Mouse (Mus musculus): ENCODE results near the gene Cyp2g1. TPM values are rescaled to one million over a fixed set of nuclear protein-coding genes. Genes with fewer than 3 reads are reported as not detected.
"Not testable (repeated sequence)": the region's sequence is repeated elsewhere in the genome, so short reads cannot be mapped to it uniquely, and the experiment has no call there.

Cyp2g1 gene
- total RNA-seq (2022) = not detected

DNA sequence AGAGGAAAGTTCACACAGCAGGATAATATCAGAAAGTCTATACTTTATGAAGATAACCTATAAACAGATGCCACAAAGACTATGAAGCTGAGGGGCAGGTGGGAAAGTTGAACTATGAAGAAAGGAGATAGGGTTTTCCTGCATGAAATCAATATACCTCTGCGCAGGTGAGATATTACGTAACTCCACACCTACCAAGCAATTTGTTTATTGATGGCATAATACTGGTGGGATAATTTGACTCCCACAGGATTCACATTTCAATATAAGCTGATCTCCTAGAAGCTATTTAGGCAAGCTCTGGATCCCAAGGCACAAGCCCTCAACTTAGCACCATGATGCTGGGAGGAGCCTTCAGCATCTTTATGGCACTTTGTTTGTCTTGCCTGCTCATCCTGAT is at the start of gene Cyp2g1:
Gene Cyp2g1 (plus strand): TSS at position 301 of the 400 bp plus-strand sequence.
- DNase-seq (ENCODE audit: low spot score in 2 of 2) = no peak

DNA sequence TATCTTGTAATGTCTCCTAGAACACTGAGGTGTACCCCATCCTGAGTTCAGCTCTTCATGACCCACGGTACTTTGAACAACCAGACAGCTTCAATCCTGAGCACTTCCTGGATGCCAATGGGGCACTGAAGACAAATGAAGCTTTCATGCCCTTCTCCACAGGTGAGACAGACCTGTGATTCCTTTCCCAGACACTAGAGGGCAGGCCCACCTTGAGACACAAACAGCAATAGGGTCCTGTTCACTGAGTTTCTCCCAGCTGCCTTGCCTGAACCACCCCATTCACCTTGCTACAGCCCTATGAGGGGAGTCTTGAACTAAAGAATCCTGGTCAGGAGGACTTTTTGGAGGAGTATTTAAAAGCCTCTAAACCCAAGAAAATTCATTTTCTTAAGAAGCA is 41.6 kb upstream of the Cyp2g1 start:
- DNase-seq (ENCODE audit: low spot score in 2 of 2) = no peak

DNA sequence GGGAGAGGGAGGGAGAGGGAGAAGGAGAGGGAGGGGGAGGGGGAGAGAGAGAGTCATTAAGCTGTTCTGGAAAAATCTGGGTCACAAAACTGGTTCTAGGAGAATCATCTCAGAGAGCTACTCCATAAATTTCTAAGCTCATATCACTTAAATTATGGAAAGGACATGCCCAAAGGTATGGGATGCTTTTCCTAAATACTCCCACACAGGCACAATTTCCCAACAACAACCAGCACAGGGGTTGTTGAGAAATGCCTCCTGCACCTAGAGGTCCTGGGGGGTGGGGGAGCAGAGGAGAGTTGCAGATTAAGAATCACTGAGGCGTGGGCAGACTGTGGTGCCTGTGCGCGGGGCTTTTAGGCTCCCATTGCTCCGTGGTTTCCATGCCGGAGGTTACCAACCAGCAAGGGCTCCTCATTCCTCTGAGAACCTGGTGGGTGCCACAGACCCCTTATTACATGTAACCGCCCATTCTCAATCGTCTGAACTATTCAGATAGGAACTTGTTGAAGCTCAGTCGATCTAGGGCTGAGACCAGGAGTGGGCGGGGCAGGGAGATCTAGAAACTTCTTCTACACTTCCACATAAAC is 38.7 kb upstream of the Cyp2g1 start:
- DNase-seq (ENCODE audit: low spot score in 2 of 2) = no peak

DNA sequence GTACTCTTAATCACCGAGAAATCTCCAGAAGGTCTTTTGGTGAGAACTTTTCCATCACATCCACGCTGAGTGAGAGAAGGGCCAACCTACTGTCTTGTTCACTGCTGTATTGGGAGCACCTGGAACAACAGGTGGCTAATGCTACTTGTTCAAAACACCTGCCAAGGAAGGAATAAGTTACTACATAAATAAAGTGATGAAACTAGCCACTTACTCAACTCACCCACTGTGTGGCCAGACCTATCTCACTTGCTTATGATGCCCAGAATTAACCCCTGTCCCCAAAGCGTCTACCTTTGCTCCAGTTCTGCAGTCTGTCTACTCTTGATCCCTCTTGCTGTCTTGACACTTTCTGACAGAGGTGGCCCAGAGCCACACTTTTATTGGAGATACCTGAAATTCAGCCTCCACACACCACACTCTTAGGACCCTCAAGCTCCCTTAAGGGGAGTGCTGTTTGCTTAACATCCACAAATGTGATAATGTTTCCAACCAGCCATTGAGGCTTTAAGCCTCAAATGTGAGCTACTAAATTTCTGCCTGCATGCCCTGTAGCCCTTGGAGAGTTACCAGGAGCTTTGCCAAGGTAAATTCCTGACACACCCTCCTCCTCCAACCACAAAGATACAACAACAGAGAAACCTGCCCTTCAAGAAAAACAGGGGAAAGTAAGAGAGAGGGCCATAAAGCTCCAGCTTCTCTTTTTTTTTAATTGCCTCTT is 35.7 kb upstream of the Cyp2g1 start:
- DNase-seq (ENCODE audit: low spot score in 2 of 2) = no peak

DNA sequence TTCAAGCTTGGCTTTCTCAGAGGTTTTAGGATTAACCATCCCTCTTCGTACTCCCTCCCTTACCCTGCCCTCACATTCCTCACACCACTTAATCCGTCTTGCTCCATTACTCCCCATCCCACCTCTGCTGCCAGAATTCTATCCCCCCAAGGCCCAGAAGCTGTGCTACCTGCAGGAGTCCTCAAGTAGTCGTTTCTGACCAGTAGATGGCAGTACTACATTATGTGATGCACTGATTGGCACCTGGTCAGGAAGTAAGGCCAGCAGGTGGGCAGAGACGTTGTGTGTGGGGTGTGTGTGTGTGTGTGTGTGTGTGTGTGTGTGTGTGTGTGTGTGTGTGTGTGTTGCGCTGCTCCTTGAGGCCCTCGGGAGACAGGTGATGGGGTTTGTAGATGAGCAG is 32.8 kb upstream of the Cyp2g1 start:
- DNase-seq (ENCODE audit: low spot score in 2 of 2) = no peak

DNA sequence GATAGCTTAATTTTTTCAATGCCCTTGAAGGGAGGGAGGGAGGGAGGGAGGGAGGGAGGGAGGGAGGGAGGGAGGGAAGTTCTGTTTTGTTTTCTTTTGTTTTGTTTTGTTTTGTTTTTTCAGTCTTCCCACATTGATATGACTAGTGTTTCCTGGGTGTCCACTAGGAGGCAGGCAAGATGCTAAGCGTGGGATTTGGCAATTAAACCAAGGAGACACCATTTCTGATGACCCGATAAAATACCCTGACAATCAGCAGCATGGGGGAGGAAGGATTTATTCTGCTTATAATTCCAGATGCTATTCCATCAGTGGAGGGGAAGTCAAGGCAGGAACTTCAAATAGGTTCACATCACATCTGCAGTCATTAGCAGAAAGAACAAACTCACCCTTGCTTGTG is 30.9 kb upstream of the Cyp2g1 start:
- no peak for DNase-seq (ENCODE audit: low spot score in 2 of 2)

DNA sequence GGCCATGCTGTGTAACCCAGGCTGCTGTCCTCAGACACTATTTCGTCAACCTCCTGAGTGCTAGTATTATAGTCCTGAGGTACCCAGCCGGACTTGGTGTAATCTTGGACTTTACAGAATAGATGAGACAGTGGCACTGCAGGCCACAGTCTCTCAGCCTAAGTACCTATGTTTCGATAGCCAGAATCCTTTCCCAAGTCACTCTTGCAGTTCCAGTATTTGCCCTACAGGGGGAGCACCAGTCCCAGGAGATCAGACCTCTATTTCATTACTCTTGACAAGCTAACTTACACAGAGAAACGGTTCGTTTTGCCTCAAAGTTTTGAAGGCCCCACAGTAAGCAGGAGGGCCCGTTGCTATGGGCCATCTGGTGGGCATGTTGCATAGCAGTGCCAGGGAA is 30.2 kb upstream of the Cyp2g1 start:
- DNase-seq (ENCODE audit: low spot score in 2 of 2) = peak in 1 of 2 experiments; percentile 18

DNA sequence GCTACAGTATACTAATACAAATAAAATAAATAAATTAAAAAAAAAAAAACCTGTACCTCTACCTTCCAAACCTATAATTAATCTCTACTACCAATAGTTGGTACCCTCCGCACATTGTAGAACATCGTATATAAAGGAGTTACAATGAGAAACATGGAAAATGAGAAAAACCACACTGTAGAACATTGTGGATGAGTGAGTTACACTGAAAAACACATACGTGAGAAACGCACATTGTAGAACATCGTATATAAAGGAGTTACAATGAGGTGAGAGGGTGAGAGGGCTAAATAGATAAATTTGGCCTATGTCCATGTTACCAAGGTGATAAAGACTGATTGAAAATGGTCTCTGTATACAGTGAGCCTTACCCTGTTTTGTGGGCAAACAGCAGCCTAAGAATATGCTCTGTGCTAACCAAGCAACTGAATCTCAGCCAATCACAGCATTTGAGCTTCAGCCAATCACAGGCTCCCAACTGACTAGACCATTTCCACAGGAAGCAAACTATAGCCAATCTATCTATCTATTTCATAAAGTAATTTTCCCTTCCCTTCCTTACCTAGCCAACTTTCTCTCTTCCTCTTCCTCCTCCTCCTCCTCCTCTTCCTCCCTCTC is 28.8 kb upstream of the Cyp2g1 start:
- DNase-seq (ENCODE audit: low spot score in 2 of 2) = no peak

DNA sequence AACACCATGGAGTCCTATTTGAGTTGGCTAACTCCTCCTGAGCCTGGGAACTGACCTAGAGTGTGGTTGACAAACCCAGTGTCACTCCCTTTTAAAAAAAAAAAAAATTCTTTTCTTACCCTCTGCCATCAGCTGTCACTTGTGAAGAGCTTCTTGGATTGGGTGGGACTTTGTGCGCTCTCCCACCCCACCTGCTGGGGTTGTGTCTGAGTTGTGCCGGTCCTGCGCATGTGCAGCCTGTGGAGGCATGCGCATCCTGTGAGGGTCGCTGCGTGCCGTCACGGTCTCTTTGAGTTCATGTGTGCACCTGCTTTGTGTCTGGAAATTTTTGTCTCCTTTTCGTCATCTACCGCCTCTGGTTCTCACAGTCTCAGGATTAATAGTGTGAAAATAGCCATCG is 28.2 kb upstream of the Cyp2g1 start:
- DNase-seq (ENCODE audit: low spot score in 2 of 2) = peak in 1 of 2 experiments; percentile 18

DNA sequence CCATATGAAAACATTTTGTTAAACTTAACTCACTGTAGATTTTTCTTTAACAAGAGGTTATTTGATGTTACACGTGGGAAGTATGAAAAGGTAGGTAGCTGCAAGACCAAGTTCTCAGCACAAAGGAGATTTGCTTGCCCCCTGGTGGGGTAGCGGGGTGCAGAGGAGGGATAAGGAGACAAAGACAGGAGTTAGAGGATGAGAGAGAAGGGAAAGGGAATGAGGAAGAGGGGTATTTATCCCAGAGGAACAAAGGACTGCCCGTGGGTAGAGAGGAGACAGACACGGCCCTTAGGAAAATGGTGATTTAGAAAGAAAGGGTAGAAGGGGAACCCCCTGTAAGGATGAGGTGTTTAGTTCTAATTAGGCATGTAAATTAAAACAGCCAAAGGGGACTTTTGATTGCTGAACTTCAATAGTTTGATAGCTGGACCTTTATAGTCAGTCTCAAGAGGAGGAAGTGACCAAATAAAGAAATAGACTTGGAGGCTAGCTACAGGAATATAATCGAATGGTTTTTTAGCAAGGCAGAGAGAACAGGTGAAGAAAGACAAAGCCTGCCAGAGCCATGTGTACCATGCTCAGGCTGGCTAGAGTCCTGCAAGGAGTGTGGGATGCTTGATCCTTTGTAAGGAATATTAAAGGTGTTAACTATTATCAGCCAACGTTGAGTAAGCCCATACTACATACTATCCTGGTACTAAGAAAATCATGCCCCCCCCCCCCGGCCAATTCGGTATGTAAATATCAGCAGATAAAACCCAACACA is 27.5 kb upstream of the Cyp2g1 start:
- no peak for DNase-seq (ENCODE audit: low spot score in 2 of 2)

DNA sequence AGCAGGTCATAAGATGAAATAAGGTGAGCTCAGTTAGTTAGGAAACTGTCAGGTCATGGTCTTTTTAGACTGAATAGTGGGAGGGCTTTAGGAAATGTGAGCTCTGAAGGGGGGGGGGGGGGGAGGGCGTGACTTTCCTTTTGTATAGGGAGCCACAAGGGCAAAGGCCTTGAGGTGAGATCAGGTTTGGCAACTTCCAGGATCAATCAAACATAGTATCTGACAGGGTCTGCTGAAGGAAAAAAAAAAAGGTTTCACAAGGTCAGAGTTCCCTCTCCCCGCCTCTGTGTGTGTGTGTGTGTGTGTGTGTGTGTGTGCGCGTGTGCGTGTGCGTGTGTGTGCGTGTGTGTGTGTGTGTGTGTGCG is 26.9 kb upstream of the Cyp2g1 start:
- no peak for DNase-seq (ENCODE audit: low spot score in 2 of 2)

DNA sequence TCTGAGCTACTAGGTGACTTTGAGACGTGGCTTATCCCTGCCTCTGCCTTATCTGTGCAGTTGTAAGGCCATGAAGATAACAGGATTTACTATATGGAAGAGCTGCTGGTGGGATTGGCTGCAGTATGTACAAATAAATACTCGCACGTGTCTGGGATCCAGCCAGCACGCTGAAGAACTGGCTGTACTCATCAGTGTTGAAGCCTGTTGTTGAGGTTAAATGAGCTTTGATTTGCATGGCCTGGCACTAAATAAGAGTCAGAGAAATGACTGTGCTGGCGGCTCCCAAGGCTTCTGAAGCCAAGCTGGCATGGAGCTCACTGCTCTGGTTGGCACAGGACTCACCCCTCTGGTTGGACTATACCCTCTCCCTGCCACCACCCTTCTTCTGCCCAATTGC is 25.5 kb upstream of the Cyp2g1 start:
- DNase-seq (ENCODE audit: low spot score in 2 of 2) = no peak

DNA sequence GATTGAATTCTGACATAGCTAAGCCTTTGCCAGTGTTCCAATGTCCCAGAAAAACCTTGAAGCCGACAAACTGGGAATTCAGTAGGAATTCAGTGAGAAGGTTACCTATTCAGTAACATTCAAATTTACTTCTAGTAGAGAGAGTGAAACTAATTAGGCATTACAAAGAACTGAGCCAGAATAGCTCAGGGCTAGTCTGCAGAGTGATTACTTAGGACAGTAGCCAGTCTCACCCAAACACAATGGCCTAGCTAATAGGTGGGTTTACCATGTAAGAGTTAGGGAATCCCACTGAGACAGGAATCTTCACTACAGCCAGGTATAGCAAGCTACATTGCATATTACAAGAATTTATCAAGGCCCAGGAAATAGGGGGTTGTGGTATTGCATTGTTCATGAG is 22.7 kb upstream of the Cyp2g1 start:
- DNase-seq (ENCODE audit: low spot score in 2 of 2) = not testable (repeated sequence)

DNA sequence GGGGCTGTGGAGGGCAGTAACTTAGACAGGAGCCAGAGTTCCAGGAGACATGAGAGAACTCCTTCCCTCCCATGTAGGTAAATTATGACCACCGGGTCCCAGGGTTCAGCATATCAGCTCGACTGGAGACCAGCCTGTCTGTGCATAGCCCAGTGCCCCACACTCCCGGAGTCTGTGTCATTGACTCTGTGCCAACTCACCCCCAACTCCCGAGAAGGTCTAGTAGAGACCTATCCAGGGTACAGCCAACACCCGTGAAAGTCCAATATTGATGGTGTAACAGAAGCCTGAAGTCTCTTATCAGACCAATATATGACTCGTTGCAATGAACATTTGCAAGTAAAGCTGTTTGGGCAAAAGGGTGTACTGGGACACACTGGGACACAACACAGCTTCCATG is 18.7 kb upstream of the Cyp2g1 start:
- DNase-seq (ENCODE audit: low spot score in 2 of 2) = no peak

DNA sequence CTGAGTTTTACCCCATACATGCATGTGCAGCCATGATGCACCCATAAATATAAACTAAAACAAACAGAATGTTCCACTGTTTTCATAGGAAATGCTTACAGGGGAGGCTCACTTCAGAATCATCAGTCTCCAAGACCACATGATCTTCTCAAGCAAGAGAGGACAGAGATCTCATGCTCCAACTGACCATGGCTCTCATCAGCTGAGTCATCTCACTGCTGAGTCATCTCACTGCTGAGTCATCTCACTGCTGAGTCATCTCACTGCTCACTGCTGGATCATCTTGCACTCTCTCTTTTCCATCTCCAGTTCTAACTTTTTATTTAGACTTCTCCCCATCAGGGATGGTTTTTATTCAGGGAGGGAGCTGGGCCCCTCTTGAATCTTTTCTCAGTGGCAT is 8.6 kb upstream of the Cyp2g1 start:
- DNase-seq (ENCODE audit: low spot score in 2 of 2) = no peak

DNA sequence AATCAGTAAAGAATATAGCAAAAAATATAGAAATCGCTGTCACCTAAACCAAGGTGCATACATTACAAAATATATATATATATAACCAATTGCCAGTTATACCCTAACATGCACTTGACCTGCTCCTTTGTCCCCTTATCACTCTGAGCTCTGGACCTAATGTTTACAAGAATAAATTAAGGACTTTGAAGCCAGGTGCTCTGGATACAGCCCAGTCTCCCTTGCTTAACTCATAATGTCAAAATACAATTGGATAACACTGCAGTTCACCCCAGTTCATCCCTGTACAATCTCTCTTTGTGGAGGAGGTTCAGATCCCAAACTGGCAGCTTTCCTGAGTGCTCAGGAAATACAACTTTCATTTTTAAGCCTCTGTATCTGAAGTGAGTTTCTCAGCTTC is 7.7 kb upstream of the Cyp2g1 start:
- DNase-seq (ENCODE audit: low spot score in 2 of 2) = no peak

DNA sequence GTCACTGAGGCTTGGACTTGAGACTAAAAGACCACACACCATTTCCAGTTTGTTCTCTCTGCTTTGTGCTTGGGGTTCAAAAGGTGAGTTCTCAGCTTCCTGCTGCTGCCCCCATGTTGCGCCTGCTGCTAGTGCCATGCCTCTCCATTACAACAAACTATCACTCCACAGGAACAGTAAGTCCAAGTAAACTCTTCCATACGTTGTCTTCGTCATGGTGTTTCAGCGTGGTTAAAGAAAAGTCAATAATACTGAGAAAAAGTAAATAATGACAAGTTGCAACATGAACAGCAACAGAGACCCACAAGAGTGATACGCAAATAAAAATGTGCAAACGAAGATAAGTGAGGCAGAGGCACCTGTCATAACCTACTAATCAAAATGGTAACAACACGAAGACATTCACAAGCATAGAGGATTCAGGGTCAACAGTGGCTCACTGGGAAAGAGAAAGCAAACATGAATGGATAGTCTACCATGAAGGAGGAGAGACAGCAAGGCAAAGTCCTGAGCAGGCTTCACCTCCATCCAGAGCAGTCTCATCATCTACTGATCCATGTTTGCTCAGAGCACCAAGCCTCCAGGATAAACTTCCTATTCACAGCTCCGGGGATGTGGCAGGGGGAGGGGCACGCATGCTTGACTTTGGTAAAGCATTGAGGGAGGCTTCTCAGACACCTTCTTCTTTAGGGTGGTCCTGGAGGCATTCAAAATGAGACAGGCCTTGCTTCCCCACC is 23.0 kb downstream of the Cyp2g1 start:
- DNase-seq (ENCODE audit: low spot score in 2 of 2) = not testable (repeated sequence)

DNA sequence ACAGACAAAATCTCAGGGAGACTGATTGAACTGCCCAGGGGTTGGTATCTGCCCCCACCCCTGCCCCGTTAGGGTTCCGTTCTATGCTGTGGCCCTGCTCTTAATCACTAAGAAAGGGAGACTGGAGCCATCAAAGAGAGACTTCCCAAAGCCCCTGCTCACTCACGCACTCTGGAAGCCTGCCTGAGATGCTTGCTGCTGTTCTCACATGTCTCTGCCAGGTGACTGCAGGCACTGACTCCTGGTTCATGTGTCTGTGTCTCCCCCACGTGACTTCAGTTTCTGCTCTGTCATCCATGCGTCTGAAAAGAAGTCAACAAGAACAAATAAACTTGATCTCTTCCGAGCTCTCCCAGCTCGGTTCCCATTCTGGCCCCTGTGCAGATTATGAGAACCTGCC is 24.0 kb downstream of the Cyp2g1 start:
- DNase-seq (ENCODE audit: low spot score in 2 of 2) = not testable (repeated sequence)

DNA sequence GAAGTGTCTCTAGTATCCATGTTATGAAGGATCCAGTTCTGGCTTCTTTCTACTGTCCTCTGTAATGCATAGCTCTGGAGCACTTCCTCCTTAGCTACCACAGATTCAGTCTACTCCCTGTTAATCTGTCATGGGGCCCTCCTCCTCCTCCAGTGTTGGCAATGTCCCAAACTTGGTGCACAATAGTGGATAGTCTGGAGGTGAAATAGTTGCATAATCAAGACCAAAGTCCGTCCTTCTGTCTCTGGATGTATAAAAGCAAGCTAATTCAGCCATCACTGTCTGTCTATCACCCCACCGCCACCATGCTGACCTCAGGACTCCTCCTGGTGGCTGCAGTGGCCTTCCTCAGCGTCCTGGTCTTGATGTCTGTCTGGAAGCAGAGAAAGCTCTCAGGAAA is 26.4 kb downstream of the Cyp2g1 start, which contains the start of gene Cyp2a5:
Gene Cyp2a5 (plus strand): TSS at position 247 of the 400 bp plus-strand sequence.
- DNase-seq (ENCODE audit: low spot score in 2 of 2) = not testable (repeated sequence)

DNA sequence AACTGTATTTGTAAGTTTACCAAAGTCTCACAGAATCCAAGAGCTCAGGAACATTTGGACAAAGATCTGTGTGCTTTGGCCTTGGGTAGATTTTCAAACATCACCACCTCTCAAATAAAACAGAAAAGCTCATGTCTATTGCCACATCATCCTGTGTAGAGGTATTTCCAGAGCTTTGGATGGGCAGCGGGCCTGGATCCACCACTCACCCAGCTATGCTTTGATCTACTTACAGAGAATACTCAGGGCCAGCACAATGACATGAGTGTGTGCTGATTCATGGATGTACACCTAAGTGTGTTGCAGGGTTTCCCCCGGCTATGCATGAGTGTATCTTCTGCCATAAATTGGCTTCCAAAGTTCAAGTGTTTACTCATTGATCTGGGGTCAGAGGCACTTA is 34.7 kb downstream of the Cyp2g1 start:
- not testable (repeated sequence) for DNase-seq (ENCODE audit: low spot score in 2 of 2)

DNA sequence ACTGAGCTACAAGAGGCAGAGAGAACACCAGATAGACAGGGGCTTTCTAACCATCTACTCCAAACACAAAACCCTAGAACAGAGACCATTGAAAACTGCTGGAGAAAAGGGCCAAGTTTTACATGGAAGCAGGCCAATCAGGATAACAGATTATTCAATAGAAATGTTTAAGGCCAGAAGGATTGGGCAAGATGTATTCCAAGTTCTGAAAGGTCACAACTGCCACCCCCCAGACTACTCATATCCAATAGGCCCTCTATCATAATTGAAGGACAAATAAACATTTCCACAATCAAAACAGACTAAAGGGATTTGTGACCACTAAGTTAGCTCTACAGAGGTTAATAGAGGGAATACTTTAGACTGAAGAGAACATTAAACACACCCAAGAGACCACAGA is 41.4 kb downstream of the Cyp2g1 start:
- not testable (repeated sequence) for DNase-seq (ENCODE audit: low spot score in 2 of 2)
